Mouse (Mus musculus) CH12.LX (cell line): ENCODE results near the gene Shisa2. TPM values are rescaled to one million over a fixed set of nuclear protein-coding genes. Genes with fewer than 3 reads are reported as not detected.

Experiments
- DNase-seq: peaks from one replicate; pipeline ENCODE4 v3.0.0-alpha.2; 2013; ENCODE audit errors: extremely low read depth
- H3K27ac ChIP-seq: 2 replicates; pipeline ENCODE4 v1.5.1; 2012; ENCODE audit warnings: low read depth, mild to moderate bottlenecking, control low read depth, moderate library complexity; ENCODE audit not compliant: insufficient read depth
- H3K27me3 ChIP-seq: replicated peaks from 2 replicates; pipeline ENCODE3; 2012; ENCODE audit warnings: inconsistent platforms
- H3K36me3 ChIP-seq, 2 experiments: replicated peaks in 1 of 2; 2 replicates each; pipeline versions ENCODE3 to v1.6.1; 2012; ENCODE audit warnings: inconsistent platforms in 1 of 2, low read length in 1 of 2, mild to moderate bottlenecking in 1 of 2, mixed read lengths in 1 of 2, moderate library complexity in 1 of 2; ENCODE audit not compliant: control insufficient read depth in 1 of 2, insufficient read depth in 1 of 2
- H3K4me1 ChIP-seq, 2 experiments: 2 replicates each; pipeline ENCODE4 v1.6.1; 2012; ENCODE audit warnings: inconsistent platforms in 1 of 2, moderate library complexity in 1 of 2; ENCODE audit not compliant: insufficient read depth in 2 of 2, control insufficient read depth in 1 of 2
- H3K4me2 ChIP-seq: 2 replicates; pipeline ENCODE4 v1.6.1; 2012; ENCODE audit warnings: low read depth, mild to moderate bottlenecking, control low read depth; ENCODE audit not compliant: poor library complexity, insufficient read depth, severe bottlenecking
- H3K4me3 ChIP-seq, 3 experiments: fragments of 150-350 bp in 1 of 3; sonication (generic) in 1 of 3; replicated peaks in 1 of 3; 2 replicates each; pipeline versions ENCODE3 to v1.5.1; 2011 to 2012; ENCODE audit warnings: low read depth in 2 of 3, low read length in 2 of 3, mild to moderate bottlenecking in 2 of 3, moderate library complexity in 2 of 3, control low read depth in 1 of 3, improper control_type of control experiment in 1 of 3, inconsistent platforms in 1 of 3, mixed read lengths in 1 of 3; ENCODE audit not compliant: poor library complexity in 1 of 3
- H3K79me2 ChIP-seq: replicated peaks from 2 replicates; pipeline ENCODE4 v1.6.1; 2012; ENCODE audit warnings: mild to moderate bottlenecking, moderate library complexity; ENCODE audit not compliant: control insufficient read depth, poor library complexity, insufficient read depth, severe bottlenecking; ENCODE audit errors: extremely low read depth
- H3K9ac ChIP-seq: 2 replicates; pipeline ENCODE4 v1.6.1; 2012; ENCODE audit warnings: low read depth, mild to moderate bottlenecking, control low read depth, moderate library complexity; ENCODE audit not compliant: insufficient read depth
- H3K9me3 ChIP-seq: replicated peaks from 2 replicates; pipeline ENCODE3; 2012; ENCODE audit warnings: low read length, inconsistent platforms, mixed read lengths
- BHLHE40 ChIP-seq: IDR thresholded peaks from 2 replicates; pipeline ENCODE4 v1.6.1; 2011; ENCODE audit warnings: mild to moderate bottlenecking, low read depth, low read length, improper control_type of control experiment
- CHD2 ChIP-seq: IDR thresholded peaks from 2 replicates; pipeline ENCODE4 v1.6.1; 2011; ENCODE audit warnings: low read length, improper control_type of control experiment
- CTCF ChIP-seq, 2 experiments: IDR thresholded peaks in 1 of 2; conservative IDR thresholded peaks in 1 of 2; 2 replicates each; pipeline ENCODE4 v1.5.1; 2011 to 2012; ENCODE audit warnings: low read depth in 2 of 2, low read length in 2 of 2, improper control_type of control experiment in 1 of 2, inconsistent platforms in 1 of 2, mild to moderate bottlenecking in 1 of 2, moderate library complexity in 1 of 2
- ELF1 ChIP-seq: IDR thresholded peaks from 2 replicates; pipeline ENCODE4 v1.6.1; 2014; ENCODE audit warnings: low read depth, mild to moderate bottlenecking, inconsistent platforms, low read length, improper control_type of control experiment
- ETS1 ChIP-seq: conservative IDR thresholded peaks from 2 replicates; pipeline ENCODE4 v1.6.1; 2012; ENCODE audit warnings: low read depth, mild to moderate bottlenecking, inconsistent platforms, low read length, improper control_type of control experiment, moderate library complexity
- HCFC1 ChIP-seq: IDR thresholded peaks from 2 replicates; pipeline ENCODE4 v1.6.1; 2012; ENCODE audit warnings: low read depth, mild to moderate bottlenecking, inconsistent platforms, low read length, improper control_type of control experiment
- JUN ChIP-seq: IDR thresholded peaks from 2 replicates; pipeline ENCODE4 v1.6.1; 2011; ENCODE audit warnings: low read depth, mild to moderate bottlenecking, low read length, improper control_type of control experiment, moderate library complexity; ENCODE audit not compliant: insufficient read depth
- JUND ChIP-seq: conservative IDR thresholded peaks from 2 replicates; pipeline ENCODE4 v1.6.1; 2011; ENCODE audit warnings: low read depth, low read length, improper control_type of control experiment
- KAT2A ChIP-seq: IDR thresholded peaks from 2 replicates; pipeline ENCODE4 v1.6.1; 2012; ENCODE audit warnings: low read length, improper control_type of control experiment, inconsistent platforms; ENCODE audit not compliant: insufficient replicate concordance
- MAFK ChIP-seq: IDR thresholded peaks from 2 replicates; pipeline ENCODE4 v1.6.1; 2011; ENCODE audit warnings: low read length, improper control_type of control experiment; ENCODE audit not compliant: insufficient replicate concordance
- MEF2A ChIP-seq: IDR thresholded peaks from 2 replicates; pipeline ENCODE4 v1.6.1; 2014; ENCODE audit warnings: low read depth, mild to moderate bottlenecking, inconsistent platforms, low read length, improper control_type of control experiment, borderline replicate concordance
- MXI1 ChIP-seq: IDR thresholded peaks from 2 replicates; pipeline ENCODE4 v1.6.1; 2011; ENCODE audit warnings: mild to moderate bottlenecking, low read depth, low read length, improper control_type of control experiment
- MYC ChIP-seq: IDR thresholded peaks from 2 replicates; pipeline ENCODE4 v1.6.1; 2011; ENCODE audit warnings: low read depth, mild to moderate bottlenecking, improper control_type of control experiment, low read length
- NELFE ChIP-seq: IDR thresholded peaks from 2 replicates; pipeline ENCODE4 v1.6.1; 2011; ENCODE audit warnings: low read depth, low read length, improper control_type of control experiment
- NRF1 ChIP-seq: IDR thresholded peaks from 2 replicates; pipeline ENCODE4 v1.6.1; 2014; ENCODE audit warnings: low read depth, mild to moderate bottlenecking, inconsistent platforms, low read length, improper control_type of control experiment, moderate library complexity
- PAX5 ChIP-seq: IDR thresholded peaks from 2 replicates; pipeline ENCODE4 v1.6.1; 2012; ENCODE audit warnings: low read length, inconsistent platforms, mixed read lengths
- POLR2A ChIP-seq: IDR thresholded peaks from 2 replicates; pipeline ENCODE4 v1.6.1; 2011; ENCODE audit warnings: low read depth, mild to moderate bottlenecking, improper control_type of control experiment, low read length
- POLR2AphosphoS2 ChIP-seq: IDR thresholded peaks from 2 replicates; pipeline ENCODE4 v1.6.1; 2011; ENCODE audit warnings: low read depth, low read length, improper control_type of control experiment
- RAD21 ChIP-seq: IDR thresholded peaks from 2 replicates; pipeline ENCODE4 v1.6.1; 2011; ENCODE audit warnings: low read depth, mild to moderate bottlenecking, low read length, improper control_type of control experiment, moderate library complexity
- RCOR1 ChIP-seq: conservative IDR thresholded peaks from 2 replicates; pipeline ENCODE4 v1.6.1; 2012; ENCODE audit warnings: low read depth, mild to moderate bottlenecking, inconsistent platforms, low read length, improper control_type of control experiment
- SMC3 ChIP-seq: IDR thresholded peaks from 2 replicates; pipeline ENCODE4 v1.6.1; 2011; ENCODE audit warnings: low read depth, low read length, improper control_type of control experiment
- TBP ChIP-seq: conservative IDR thresholded peaks from 2 replicates; pipeline ENCODE4 v1.6.1; 2011; ENCODE audit warnings: low read depth, low read length, improper control_type of control experiment
- TCF12 ChIP-seq: IDR thresholded peaks from 2 replicates; pipeline ENCODE4 v1.6.1; 2014; ENCODE audit warnings: low read depth, mild to moderate bottlenecking, inconsistent platforms, low read length, improper control_type of control experiment
- UBTF ChIP-seq: IDR thresholded peaks from 2 replicates; pipeline ENCODE4 v1.6.1; 2012; ENCODE audit warnings: low read depth, mild to moderate bottlenecking, inconsistent platforms, low read length, improper control_type of control experiment, moderate library complexity
- USF2 ChIP-seq: conservative IDR thresholded peaks from 2 replicates; pipeline ENCODE4 v1.6.1; 2011; ENCODE audit warnings: low read depth, low read length, improper control_type of control experiment
- ZKSCAN1 ChIP-seq: IDR thresholded peaks from 2 replicates; pipeline ENCODE4 v1.6.1; 2012; ENCODE audit warnings: low read depth, inconsistent platforms, low read length, improper control_type of control experiment, borderline replicate concordance
- ZMIZ1 ChIP-seq: IDR thresholded peaks from 2 replicates; pipeline ENCODE4 v1.6.1; 2012; ENCODE audit warnings: low read depth, mild to moderate bottlenecking, inconsistent platforms, low read length, improper control_type of control experiment
- dilution Hi-C: fragments of 300-500 bp; cut with MboI; formaldehyde crosslinking; loops from 2 replicates; pipeline ENCODE4 v1.14.3; 2020; ENCODE audit warnings: low sequenced_read_pairs; ENCODE audit not compliant: extremely low pct_unique_long_range_greater_than_20kb, extremely low pct_ligation_motif_present
- in situ Hi-C: fragments of 300-500 bp; cut with MboI; formaldehyde crosslinking; loops from 3 replicates; pipeline ENCODE4 v1.14.3; 2019; ENCODE audit warnings: low sequenced_read_pairs, low pct_ligation_motif_present, low pct_unique_long_range_greater_than_20kb, mixed read lengths
- polyA plus RNA-seq: library from polyadenylated mRNA; unstranded; fragments of >175 nt; gene quantifications from 2 replicates; pipeline ENCODE4 v1.2.1, GENCODE M21; 2012; ENCODE audit warnings: low read depth; ENCODE audit not compliant: insufficient read length
- total RNA-seq, 2 experiments: library from RNA; depleted of rRNA; stranded (reverse); fragments of 300-350 nt in 1 of 2; fragments of >200 nt in 1 of 2; gene quantifications; 2 replicates each; pipeline ENCODE4 v1.2.3; 2012 to 2014

Shisa2 gene
- total and polyA plus RNA-seq, 3 experiments, result 0.08 to 0.36 (median 0.21) TPM

DNA sequence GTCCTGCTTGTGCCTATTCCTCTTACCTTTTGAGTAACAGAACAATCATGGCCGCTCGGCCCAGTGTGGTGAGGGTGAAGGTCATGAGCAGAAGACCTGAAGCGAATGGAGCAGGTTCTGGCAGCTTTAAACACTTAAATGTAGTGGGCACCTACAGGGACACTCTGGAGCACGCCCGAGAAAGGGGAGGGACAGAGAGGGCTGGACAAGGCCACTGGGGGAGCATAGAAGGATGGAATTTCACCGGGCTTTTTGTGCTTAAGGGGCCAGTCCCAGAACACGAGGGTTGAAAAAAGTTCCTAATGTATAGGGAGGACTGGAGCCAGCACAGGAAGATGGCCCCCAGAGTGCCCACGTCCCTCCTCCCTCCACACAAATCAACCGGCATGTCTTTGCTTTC, 8.9 kb downstream of the Shisa2 start:
- TF ChIP-seq MEF2A (no peak), MXI1 (no peak), JUN (no peak), CHD2 (no peak), KAT2A (no peak), ZMIZ1 (no peak), NELFE (no peak), PAX5 (no peak), ELF1 (no peak), NRF1 (no peak), SMC3 (no peak)
- TF ChIP-seq, all 38 proteins: peak for 0
- H3K27ac ChIP-seq, result no peak overlapping the region
- H3K4me1 ChIP-seq, result peaks cover 5 to 6% of the 10 kb centered on the region in 2 experiments
- in situ Hi-C loops (no loop called here), dilution Hi-C loops (no loop called here)
- DNase-seq, result no peak
- no peak overlapping the region for H3K4me3 ChIP-seq
- H3K79me2 ChIP-seq, result no peaks in the 10 kb centered on the region
- no peaks in the 10 kb centered on the region for H3K27me3 ChIP-seq
- no peak overlapping the region for H3K4me2 ChIP-seq
- no peaks in the 10 kb centered on the region for H3K9me3 ChIP-seq
- no peaks in the 10 kb centered on the region for H3K36me3 ChIP-seq
- H3K9ac ChIP-seq, result no peak overlapping the region

DNA sequence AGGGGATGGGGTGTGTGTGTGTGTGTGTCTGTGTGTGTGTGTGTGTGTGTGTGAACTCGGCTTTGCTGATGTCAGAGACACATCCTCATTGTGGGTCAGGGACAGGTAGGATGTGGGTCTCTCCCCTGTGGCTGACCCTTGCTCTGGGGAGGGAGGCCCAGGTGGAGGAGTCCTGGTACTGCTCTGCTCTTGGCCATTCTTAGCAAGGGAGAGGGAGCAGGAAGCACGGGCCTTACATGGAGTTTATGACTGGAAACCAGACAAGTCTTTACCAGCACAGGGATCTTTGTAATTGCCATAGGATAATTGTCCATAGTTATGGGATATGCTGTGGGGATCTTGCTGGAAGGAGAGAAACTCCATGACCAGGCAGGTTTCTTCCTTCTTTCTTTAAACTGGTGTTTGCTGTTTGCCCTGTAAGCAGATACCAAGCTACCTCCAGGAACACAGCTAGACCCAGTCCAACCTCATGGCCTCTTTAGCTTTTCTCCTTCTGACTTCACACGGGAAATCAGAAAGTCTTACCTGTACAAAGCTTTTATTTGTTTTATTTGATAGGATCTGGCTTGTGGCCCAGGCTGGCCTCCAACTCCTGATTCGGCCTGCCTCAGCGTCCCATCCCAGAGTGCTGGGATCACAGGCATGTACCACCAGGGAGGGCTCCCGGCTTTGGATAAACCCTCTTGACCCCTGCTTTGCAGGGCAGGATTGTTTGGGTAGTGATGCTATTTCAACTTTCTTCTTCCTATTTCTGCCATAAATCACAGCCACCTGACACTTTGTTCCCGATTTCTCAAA, 14.0 kb downstream of the Shisa2 start:
- in situ Hi-C loops, result no loop called here
- no peak overlapping the region for H3K9ac ChIP-seq

DNA sequence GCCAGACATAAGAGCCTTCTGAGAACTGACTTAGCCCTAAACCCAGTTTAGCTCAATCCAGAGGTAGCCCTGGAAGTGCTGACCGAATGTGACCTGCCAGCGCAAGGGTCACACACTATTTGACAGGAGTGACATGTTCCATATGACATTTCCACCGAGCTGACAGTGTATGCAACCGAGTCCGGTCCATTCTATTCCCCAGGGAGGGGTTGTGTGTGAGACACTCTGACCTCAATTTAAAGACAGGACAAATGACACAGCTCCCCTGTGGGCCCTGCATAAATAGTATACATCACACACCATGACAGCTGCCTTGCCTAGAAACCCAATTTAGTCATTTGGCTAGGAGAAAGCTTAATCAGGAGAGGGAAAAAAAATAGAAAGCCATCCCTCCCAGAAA, 16.7 kb downstream of the Shisa2 start:
- DNase-seq, result no peak
- Histone ChIP-seq H3K9me3 (no peaks in the 10 kb centered on the region), H3K9ac (no peak overlapping the region), H3K4me3 (no peak overlapping the region), H3K79me2 (no peaks in the 10 kb centered on the region), H3K27ac (no peak overlapping the region), H3K36me3 (no peaks in the 10 kb centered on the region), H3K4me2 (no peak overlapping the region), H3K27me3 (no peaks in the 10 kb centered on the region), H3K4me1 (peaks cover 12 to 14% of the 10 kb centered on the region in 2 experiments; a peak in 3 of 4 replicates)
- in situ Hi-C loops (no loop called here), dilution Hi-C loops (no loop called here)
- TF ChIP-seq CHD2, result no peak
- no peak for TF ChIP-seq ETS1
- TF ChIP-seq CTCF (conservative IDR thresholded peaks at IDR 0.05 in 1 of 2, IDR thresholded peaks at IDR 0.05 in 1 of 2; ENCODE audit: low read depth in 2 of 2, low read length in 2 of 2), result no peak
- TF ChIP-seq TBP, result no peak
- no peak for TF ChIP-seq JUND
- no peak for TF ChIP-seq NRF1
- no peak for TF ChIP-seq POLR2AphosphoS2
- no peak for TF ChIP-seq USF2
- no peak for TF ChIP-seq TCF12
- TF ChIP-seq UBTF, result no peak
- no peak for TF ChIP-seq MYC
- no peak for TF ChIP-seq RAD21
- no peak for TF ChIP-seq RCOR1
- TF ChIP-seq ZKSCAN1, result no peak
- TF ChIP-seq KAT2A, result no peak
- no peak for TF ChIP-seq MAFK

More for the DNA sequence above, 14.0 kb downstream of the Shisa2 start:
- no peak overlapping the region for H3K4me3 ChIP-seq
- dilution Hi-C loops, result no loop called here
- H3K79me2 ChIP-seq, result no peaks in the 10 kb centered on the region
- no peak overlapping the region for H3K4me2 ChIP-seq
- peaks cover 9 to 11% of the 10 kb centered on the region in 2 experiments; a peak in 3 of 4 replicates for H3K4me1 ChIP-seq
- no peaks in the 10 kb centered on the region for H3K36me3 ChIP-seq
- no peak for DNase-seq
- H3K27me3 ChIP-seq, result no peaks in the 10 kb centered on the region
- no peaks in the 10 kb centered on the region for H3K9me3 ChIP-seq
- no peak overlapping the region for H3K27ac ChIP-seq
- TF ChIP-seq RAD21, result no peak
- TF ChIP-seq POLR2A, result no peak
- TF ChIP-seq BHLHE40, result no peak
- TF ChIP-seq HCFC1, result no peak
